Mouse (Mus musculus) brain, embryonic 18.5 days (tissue): ENCODE results near the gene Esrrg.

Source experiments
- DNase-seq: peaks from one replicate; pipeline ENCODE4 v3.0.0-alpha.2; 2012; ENCODE audit warnings: low read depth, low spot score

Gene Esrrg

DNA sequence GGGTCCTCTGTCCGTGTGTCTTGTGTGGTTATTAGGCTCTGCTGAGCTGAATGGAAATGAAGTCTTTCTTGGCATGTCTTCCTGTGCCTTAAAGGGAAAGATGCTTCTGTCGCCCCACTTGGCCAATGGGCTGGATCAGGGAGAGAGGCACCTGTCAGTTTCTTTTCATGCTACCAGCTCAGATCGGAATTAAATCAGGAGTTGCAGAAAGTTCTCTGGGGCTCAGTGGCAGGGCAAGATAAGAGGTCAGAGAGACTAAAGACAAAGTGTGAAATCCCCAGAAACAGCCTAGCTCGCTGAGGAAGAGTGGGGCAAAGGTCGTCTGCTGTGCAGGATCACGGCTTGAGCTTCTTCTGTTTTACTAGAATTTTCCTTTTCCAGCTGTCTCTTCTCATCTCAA is 97.5 kb downstream of the Esrrg start:
- no peak for DNase-seq

DNA sequence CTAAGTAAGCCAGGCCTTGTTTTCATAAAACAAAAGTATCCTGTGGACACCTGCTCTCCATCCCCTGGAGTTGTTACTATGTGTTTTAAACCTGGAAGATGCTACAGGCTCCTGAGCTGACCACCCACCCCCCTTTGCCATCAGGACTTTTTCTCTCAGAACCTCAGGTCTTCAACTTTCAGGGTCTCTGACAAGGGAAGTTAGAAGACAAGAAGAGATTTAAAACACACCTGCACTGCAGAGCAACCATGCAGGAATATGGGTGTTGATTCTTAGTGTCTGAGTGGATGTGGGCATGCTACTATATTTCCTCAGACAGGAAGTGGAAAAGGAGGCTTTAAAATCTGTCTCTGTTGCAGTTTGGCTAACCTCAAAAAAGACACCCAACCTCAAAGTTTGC is 98.6 kb downstream of the Esrrg start:
- no peak for DNase-seq

DNA sequence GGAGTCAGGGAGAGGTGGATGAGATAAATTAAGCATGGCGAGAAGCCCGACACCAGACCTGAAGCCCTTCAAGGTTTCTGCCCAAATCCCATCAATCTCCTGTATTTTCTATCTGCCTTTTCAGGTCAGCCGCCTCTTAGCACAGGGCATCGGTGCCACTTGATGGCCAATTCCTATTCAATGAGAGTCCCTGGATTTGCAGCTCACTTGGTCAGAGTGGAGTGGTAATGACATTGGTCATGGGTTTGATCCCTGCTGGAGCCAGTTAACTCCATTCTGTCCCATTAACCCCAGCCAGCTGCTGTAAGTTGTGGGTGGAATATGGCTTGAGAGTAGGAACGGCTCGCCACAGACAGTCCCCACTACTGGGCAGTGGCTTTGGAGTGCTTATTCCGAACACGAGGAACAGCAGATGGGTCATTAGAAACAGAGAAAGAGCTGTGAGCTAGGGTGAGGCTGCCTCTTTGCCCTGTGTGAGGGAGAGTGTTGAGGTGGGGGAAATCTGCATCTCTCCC is 101.9 kb downstream of the Esrrg start:
- no peak for DNase-seq

DNA sequence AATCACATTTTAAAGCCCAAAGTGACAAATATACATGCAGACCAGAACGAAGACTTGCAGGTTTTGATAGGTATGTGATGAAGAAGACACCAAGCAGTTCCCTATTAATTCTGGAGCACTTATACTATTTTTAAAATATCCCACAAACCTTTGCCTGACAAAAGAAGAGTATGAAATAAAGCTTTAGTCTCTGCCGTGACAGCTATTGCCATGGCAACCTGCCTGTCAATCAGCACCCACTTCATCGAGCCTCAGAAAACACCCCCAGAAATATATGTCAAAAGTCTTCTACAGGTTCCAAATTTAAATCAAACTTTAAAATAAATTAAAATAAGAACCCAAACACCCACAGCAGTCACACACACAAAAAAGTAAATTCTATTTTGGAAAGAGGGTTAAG is 112.4 kb downstream of the Esrrg start:
- peak; percentile 26 for DNase-seq

DNA sequence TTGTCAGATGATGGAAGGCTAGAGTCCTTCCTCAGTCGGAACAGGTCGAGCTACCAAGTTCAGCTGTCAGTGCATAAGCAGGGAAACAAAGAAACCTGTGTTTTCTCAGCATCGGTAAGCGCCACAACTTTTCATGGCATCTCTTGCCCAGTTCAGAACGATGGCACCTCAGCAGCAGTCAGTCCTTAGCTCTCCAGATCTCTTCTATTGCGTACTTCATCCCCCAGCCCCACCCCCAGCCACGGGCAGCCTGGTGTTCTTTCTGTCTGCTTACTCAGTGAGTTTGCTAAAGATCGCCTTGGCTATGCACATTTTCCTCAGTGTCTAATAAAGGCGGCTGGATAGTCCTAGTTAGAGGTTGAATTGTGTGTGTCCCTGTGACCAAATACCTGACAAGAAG is 113.4 kb downstream of the Esrrg start:
- no peak for DNase-seq

DNA sequence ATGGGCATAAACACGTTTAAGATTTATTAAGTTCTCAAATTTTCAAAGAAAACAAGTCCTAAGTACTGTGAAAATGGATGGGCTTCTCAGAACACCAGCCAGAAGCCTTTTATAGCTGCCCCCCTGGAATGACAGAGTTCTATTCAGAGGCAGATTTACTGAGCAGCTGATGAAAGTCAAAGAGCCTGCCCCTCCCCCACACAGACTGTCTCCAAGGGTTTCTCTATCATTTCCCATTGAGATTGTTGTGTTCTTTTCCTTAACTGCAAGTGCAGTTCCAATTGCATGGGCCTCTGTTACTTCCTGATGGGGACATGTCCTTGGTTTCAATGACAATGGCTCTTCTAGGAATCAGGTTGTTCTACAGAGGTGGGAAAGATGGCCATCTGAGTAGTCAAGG is 116.1 kb downstream of the Esrrg start:
- DNase-seq: no peak

DNA sequence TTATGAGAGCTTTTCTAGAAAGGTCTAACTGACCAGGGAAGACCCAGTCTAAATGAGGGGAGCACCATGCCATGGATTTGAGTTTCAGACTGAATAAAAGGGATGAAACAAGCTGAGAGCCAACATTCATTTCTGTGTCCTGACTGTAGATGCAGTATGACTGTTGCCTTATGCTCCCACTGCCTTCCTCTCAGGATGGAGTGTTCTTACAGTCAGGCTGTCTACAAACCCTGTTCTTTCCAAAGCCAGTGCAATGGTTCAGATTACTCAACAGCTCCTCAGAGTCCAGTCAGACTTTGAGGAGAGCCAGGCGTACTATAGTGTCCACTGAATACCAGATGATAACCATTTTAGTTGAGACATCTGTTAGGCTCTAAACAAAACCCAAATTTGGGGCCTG is 116.8 kb downstream of the Esrrg start:
- no peak for DNase-seq

DNA sequence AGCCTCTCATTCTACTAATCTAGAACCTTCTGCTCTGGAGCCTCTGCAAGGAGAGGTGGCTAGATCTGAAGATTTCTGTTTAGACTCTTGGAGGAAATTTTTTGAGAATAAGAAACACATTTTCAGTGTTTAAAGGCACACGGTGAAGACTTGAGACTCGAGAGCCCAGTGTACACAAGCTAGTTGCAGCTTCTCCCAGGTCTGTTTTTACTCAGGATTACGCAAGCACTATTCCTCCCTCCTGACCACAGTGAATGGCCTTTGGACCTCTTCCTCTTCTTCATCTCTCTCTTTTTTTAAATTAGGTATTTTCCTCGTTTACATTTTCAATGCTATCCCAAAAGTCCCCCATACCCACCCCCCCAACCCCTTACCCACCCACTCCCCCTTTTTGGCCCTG is 122.6 kb downstream of the Esrrg start:
- no peak for DNase-seq

DNA sequence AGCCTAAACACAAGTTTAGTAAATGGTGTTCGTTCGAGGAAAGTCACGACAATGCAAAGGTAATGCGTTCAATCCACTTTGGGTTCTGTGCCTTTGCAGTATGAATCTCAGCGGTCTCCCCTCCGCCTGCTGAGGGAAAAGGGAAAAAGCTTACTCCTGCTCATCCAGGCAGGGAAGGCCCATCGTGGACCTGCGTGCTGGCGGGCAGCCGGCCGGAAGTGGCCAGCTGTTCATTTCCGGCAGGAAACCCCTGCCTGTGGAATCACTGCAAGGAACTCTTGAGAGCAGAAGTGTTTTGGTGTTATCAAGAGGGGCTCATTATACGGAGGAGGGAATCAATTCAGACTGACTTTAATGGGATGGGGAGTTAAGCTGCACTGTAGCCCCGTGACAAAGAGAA is 127.9 kb downstream of the Esrrg start:
- no peak for DNase-seq

DNA sequence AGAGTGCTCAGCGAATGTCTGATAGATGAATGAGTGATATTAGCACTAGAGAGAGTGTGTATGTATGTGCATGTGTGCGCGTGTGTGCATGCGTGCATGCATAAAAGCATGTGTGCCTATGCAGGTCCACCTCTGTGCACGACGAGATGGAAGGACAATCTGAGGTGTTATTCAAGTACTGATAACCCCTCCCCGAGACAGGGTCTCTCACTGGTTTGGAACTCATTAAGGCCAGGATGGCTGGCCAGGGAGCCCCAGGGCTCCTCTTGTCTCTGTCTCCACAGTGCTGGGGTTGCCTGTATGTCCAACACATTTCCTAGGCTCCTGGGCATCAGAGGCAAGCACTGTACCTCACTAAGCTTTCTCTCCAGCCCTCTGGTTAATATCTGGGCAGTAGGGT is 128.7 kb downstream of the Esrrg start:
- DNase-seq: no peak

DNA sequence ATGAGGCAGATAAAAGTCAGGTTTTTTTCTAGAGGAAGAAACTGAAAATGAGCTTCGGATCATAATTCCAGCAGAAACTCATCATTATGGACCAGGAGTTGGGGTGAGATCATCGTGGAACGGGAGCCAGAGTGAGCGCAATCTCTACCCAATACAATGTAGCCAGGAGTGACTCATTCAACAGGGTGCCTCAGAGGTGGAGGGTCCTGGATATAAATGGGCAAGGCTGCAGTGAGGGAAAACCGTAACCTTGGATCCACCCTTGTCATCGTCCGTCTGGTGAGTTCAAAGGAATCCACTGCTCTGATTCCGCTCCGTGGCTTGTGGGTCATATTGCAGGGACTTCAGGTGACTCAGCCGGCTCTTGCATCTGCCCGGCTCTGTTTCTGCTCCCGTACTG is 131.9 kb downstream of the Esrrg start:
- DNase-seq: no peak

DNA sequence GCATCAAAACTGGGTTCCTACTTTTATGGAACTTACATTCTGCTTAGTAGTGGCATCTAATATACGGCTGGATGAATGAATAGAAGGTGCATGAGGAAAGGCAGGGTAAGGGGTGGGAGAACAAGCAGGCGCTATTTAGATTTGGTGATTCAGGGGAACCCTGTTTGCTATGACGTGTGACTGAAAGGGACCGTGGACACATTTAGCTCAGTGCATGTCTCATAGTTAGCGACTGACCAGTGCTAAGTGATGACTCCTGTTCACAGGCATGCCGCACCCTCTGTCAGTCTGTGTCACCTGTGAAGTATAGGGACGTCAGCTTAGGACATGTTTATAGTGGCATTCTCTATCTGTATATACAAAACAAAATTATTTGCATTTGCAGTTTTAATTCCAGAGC is 132.7 kb downstream of the Esrrg start:
- DNase-seq: no peak

DNA sequence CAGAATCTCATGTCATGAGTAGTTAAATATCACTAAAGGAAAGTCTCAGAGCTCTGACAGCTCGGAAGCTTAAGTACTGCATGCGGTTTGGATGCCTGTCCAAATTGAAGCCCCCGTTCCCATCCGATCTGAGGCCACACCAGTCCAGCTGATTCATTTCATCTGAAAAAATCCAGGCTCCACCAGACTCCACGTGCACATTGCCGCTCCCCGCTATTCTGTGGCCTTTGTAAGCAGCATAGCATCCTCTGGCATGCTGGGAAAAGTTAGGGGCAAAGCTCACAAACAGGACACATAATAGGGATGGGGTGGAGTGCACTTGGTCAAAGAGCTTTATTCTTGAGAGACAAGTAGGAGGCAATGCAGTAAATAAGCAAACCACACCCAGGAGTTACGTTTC is 133.5 kb downstream of the Esrrg start:
- no peak for DNase-seq

DNA sequence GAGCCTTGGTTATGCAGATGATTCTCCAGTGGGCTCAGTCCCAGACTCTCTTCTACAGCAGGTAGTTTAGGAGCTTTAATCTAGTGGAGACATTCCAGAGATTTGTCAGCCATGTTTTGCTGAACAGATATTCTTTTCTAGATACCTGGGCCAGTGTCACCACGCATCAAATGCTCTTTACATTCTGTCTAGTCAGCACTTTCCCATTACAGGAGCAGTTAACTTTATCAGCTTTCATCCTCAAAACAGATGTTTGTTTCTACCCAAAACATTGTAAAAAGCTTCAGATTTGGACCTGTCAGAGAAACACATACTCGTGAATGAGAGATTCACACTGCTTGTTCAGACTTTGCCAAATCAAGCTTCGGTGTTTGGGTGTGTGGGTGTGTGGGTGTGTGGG is 140.7 kb downstream of the Esrrg start:
- no peak for DNase-seq

DNA sequence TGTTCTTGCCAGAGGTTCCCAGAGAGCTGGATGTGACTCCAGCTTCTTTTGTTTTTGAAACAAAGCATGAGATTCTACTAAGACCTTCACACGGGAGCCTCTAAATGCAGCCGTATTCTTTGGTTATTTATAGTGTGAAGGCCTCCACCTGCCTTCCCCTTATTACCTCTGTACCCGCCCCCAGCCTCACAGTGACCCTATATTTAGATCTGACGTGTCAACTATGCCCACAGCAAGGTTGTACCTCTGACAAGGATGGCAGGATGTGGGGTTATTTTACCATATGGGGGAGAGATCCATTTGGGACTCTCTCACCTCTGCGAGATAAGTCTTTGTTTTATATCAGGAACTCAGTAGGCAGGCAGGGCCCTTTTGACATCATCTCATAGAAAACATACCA is 141.3 kb downstream of the Esrrg start:
- no peak for DNase-seq

DNA sequence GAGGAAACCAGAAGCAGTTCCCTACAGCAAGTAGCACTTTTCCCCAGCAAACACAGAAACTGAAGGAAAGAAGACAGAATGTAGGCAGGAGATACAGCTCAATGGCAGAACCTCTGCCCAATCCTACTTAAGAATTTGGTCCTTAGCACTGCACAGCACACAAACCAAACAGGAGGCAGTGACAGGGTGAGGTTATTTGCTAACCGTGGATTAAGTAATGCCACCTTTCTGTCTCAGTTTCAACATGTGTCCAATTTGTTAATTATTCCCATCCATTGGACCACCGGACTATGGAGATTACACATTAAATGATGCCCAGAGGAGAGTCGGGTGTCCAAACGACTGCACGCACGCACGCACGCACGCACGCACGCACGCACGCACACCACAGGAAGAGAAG is 146.9 kb downstream of the Esrrg start:
- no peak for DNase-seq

DNA sequence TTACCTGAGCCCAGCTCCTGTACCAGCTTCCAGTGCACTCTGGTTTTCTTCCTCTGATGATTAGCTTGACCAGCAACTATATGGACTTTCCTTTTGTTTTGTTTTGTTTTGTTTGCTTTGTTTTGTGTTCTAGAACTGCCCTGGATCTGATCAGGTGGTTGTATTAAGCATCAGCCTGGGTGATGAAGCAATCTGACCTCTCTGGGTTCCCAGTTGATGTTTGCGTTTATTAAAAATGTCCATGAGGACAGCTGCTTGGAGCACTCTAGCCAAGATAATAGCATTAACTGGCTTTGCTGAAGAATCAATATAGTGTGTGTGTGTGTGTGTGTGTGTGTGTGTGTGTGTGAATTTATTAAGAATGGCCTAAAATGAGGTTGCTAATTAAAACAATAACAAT is 149.4 kb downstream of the Esrrg start:
- no peak for DNase-seq

DNA sequence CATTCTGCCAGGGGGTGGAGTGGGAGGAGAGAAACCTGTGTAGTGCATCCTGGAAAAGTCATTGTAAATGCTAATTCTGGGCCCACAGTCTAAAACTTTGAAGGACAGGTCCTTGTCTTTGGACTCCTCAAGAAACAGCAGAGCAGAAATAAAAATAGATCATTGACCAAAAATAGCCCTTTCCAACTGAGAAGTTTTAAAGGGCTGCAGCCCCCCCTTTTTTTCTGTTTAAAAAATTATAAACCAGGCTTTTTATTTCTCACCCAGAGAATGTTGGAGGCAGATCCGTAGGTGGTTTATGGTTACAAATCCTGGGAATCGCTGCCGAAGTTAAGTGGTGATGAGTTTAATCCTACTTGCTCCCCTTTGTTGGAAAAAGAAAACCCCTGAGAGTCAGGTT is 150.0 kb downstream of the Esrrg start:
- no peak for DNase-seq

DNA sequence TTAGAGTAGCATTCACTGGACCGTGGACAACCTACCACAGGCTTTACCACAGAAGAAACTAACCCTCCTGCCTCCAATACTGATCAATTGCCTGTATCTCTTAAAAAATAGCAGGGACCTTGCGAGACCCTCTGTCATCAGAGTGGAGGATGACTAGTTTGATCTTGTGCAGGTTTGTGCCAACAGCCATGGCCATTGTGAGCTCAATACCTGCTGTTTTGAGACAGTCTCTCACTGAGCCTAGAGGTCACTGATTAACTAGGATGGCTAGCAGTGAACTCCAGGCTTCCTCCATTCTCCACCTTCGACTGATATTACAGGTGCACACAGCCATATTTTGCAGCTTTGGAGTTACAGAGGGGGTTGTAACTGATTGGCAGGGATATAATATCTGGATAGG is 150.9 kb downstream of the Esrrg start:
- no peak for DNase-seq

DNA sequence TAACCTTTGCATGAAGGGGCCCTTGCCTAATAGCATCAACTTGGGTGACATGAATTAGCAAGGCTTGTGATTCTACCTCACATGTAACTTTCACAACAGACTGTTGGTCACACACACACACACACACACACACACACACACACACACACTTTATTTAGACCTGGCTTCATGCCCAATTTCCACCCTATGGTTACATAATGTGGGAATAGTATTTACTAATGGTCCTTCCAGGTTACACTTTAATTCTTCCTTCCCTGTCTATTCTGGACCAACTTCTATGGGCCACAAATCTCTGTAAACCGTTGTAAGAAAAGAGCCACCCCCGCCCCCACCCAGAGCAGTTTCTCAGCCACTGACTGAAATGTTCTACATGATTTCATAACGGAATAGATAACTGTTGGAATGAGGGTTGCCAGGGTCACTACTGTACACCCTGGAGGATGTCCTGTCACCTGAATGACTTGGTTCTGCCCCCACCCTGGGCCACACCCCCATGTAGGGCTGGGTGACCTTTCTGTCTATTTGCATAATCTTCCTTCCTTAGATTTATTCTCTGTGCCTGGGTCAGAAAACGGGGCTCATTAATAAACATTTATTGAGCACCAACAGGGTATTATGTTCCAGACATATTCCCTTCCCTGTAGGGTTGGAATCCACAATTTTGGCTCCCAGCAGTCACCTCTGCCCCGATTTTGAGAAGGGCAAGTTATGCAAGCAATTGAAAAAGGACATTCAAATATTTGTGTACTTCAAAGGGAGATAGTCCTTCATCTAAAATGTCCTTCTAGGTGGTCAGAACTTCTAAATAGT is 154.3 kb downstream of the Esrrg start:
- no peak for DNase-seq

DNA sequence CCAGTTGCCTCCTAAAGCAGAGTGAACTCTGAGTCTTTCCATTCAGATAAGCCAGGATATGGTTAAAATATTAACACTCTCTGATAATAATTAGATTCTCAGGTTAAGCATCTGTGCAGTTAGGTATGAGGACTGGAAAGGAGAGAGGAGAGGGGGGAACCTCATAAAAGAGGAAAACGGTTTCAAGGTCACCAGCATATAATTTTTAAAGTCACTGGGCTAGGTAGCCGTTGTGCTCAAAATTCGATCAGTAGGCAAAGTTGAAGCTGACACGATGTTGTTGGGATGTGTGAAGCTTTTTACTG is 154.8 kb downstream of the Esrrg start:
- DNase-seq: no peak

DNA sequence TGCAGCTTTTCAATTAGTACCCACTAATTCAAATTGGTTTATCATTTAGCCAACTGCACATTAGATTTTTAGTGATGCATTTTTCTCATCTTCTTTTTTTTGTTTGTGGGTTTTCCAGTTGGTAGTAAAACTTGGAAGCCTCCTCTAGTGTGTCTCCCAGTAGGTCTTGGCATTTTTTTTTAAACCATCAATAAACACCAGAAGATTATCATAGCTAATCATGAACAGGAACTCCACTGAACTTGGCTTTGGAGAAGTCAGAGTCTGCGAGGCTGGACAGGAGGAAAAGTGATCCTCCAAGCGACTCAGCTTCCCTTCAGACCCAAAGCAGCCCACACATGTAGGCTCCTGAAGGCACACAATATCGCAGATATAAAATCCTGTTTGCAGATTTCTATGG is 155.2 kb downstream of the Esrrg start:
- DNase-seq: no peak

DNA sequence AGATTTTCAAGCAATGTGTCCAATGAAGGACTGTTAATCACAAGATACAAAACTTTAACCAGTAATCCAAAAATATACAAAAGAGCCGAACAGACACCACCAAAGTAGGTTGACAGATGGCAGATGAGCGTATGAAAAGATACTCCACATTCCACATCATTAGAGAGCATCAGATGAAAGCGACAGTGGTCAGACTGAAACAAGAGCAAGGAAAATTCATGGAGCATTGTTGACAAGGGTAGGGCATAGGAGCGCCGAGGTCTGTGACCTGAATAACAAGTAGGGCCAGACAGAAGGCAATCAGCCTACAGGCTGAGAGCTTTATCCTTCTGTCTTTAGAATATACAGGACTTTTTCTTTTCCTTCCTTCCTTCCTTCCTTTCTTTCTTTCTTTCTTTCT is 157.0 kb downstream of the Esrrg start:
- DNase-seq: no peak

DNA sequence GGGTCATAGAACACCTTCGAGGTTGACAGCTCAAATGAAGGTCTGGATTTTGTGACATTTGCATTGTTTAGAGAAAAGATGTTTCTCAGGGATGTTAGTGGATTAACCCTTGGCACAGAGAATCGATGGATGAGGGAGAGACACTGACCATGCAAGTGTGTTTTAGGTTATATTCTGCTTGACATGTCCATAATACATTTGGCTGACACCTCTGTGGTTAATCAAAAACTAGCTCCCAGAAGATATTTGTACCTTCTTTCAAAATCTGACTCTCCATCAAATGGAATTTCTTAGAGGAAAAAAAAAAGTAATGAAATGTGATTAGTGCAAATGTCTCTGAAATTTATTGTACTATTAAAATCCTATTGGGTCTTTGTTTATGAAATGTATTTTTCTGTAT is 158.8 kb downstream of the Esrrg start:
- DNase-seq: no peak
